Mouse (Mus musculus) liver, embryonic 11.5 days (tissue): ENCODE data around the gene Stk4. TPM values are rescaled to one million over a fixed set of nuclear protein-coding genes. Genes with fewer than 3 reads are reported as not detected.

Experiments used
- ATAC-seq: fragments of 200-750 bp; cut with Nextera tagmentation; replicated peaks from 2 replicates; pipeline ENCODE4 v1.8.0; 2017; ENCODE audit warnings: moderate number of reproducible peaks, mild to moderate bottlenecking, moderate TSS enrichment, moderate library complexity; ENCODE audit not compliant: low FRiP score
- DNase-seq: peaks from one replicate; pipeline ENCODE4 v3.0.0-alpha.2; 2017; ENCODE audit warnings: low spot score
- H3K27ac ChIP-seq: fragments of 300-500 bp; sonication (generic); 2 replicates; pipeline ENCODE4 v1.5.1; 2014; ENCODE audit warnings: mild to moderate bottlenecking, low read depth, low read length, control low read depth
- H3K27me3 ChIP-seq: fragments of 300-500 bp; sonication (generic); replicated peaks from 2 replicates; pipeline ENCODE4 v1.6.1; 2014; ENCODE audit warnings: low read length, mixed read lengths; ENCODE audit not compliant: control insufficient read depth, insufficient read depth
- H3K36me3 ChIP-seq: fragments of 300-500 bp; sonication (generic); 2 replicates; pipeline ENCODE4 v1.6.1; 2014; ENCODE audit warnings: mild to moderate bottlenecking, low read length, moderate library complexity, mixed read lengths; ENCODE audit not compliant: control insufficient read depth, insufficient read depth
- H3K4me1 ChIP-seq: fragments of 300-500 bp; sonication (generic); replicated peaks from 2 replicates; pipeline ENCODE4 v1.6.1; 2014; ENCODE audit warnings: low read length, mixed read lengths; ENCODE audit not compliant: control insufficient read depth, insufficient read depth
- H3K4me2 ChIP-seq: fragments of 300-500 bp; sonication (generic); 2 replicates; pipeline ENCODE4 v1.6.1; 2014; ENCODE audit warnings: mild to moderate bottlenecking, control low read depth, moderate library complexity
- H3K4me3 ChIP-seq: fragments of 300-500 bp; sonication (generic); 2 replicates; pipeline ENCODE4 v1.5.1; 2014; ENCODE audit warnings: low read depth, low read length, control low read depth
- H3K9ac ChIP-seq: fragments of 300-500 bp; sonication (generic); 2 replicates; pipeline ENCODE4 v1.6.1; 2014; ENCODE audit warnings: low read depth, low read length, control low read depth
- H3K9me3 ChIP-seq: fragments of 300-500 bp; sonication (generic); 2 replicates; pipeline ENCODE4 v1.6.1; 2016; ENCODE audit warnings: low read length, inconsistent platforms, mixed read lengths; ENCODE audit not compliant: control insufficient read depth
- WGBS: fragments of 180-500 bp; shearing (Covaris S2); extraction: QIAGEN DNeasy Blood & Tissue Kit; methylation state at CpG from one replicate; pipeline ENCODE4 v1.1.7; 2014; 5-methylcytosine and 5-hydroxymethylcytosine counted together
- polyA plus RNA-seq: library from polyadenylated mRNA; unstranded; fragments of >200 nt; fragmentation: Nextera tagmentation; extraction: Ambion mirVana; gene quantifications from 2 replicates; pipeline ENCODE4 v1.2.1, GENCODE M21; 2014

The Stk4 gene
- polyA plus RNA-seq, 1 experiment from 2014 or later: 32.1 TPM

DNA sequence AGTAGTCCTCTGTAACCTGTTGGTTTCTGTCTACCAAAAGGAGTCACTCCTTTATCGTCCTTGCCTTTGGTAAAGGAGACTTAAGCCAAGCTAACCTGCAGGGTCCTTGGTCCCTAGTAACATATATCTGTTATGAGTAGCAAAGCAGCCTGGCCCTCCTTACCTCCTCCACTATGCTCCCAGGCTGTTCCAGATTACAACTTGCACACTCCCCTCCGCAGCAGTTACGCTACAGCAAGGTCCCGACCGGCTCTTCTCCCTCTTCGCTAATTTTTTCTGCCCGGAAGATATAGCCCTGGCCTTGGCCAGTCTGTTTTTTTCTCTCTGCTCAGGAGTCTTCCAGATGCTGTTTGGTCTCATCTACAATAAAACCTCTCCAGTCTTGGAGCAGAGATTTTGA is 3.0 kb downstream of the Stk4 start:
- H3K4me3 ChIP-seq: no peak overlapping the region
- H3K9ac ChIP-seq: no peak overlapping the region
- no peaks in the 10 kb centered on the region for H3K9me3 ChIP-seq
- H3K27ac ChIP-seq: no peak overlapping the region
- H3K4me2 ChIP-seq: no peak overlapping the region
- ATAC-seq: no peak
- 86% methylated on average over 7 of the region's 7 CpGs for WGBS
- H3K27me3 ChIP-seq: no peaks in the 10 kb centered on the region
- no peaks in the 10 kb centered on the region for H3K36me3 ChIP-seq
- peaks cover 18% of the 10 kb centered on the region for H3K4me1 ChIP-seq
- DNase-seq: no peak

DNA sequence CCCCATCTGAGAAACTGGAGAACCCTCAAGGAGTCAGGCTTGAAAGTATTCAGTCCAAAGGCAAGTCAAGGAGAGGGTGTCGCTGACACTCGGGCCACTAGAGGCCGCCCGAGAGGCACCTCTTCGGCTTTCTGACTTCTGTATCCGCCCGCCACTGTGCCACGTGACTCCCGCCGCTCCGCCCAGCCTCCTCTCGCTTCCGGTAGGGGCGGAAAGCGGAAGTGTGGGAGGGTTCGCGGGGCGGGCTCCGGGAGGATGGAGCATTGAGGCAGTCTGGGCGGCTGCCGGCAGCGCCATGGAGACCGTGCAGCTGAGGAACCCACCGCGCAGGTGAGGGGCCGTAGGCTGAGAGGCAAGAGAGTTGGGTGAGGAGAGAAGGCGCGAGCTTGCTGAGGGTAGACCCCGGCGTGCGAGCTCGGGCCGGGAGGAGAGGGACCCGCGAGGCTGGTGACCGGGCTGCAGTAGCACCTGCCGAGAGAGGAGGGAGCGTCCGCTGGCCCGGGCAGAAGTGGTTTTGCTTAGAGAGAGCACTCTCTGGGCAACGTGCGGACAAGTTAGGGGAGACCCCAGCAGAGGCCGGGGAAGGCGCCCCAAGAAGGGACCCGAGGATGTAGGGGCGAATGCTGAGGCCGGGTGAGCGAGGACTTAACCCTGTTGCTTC is 3.9 kb downstream of the Stk4 start:
- H3K4me1 ChIP-seq: peaks cover 23% of the 10 kb centered on the region
- peak; percentile 79 for ATAC-seq
- WGBS: under 1% methylated on average over 48 of the region's 48 CpGs

DNA sequence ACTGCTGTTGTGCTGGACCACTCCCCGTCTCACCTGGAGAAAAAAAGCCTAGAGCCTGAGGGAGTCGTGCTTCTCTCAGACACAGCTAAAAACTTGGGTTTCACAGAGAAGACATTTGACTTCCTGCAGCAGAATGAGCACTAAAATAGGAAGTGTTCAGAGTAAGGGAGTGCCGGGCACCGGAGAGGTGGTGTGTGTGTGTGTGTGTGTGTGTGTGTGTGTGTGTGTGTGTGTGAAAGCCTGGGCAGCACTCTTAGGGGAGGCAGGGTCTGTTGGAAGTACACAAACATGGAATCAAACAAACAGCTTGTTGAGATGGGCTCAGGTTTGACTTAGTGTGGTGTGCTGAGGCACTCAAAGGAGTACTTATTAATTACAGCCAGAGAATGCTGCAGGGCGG is 5.0 kb downstream of the Stk4 start:
- Histone ChIP-seq H3K4me2 (peak overlapping the region; percentile 96), H3K36me3 (peaks cover 3% of the 10 kb centered on the region; the same call in 1 of the 2 replicates), H3K9ac (peak overlapping the region; percentile 72), H3K4me3 (peak overlapping the region; percentile 75), H3K4me1 (peaks cover 14% of the 10 kb centered on the region), H3K27me3 (no peaks in the 10 kb centered on the region), H3K9me3 (no peaks in the 10 kb centered on the region), H3K27ac (no peak overlapping the region; the same call in 1 of the 2 replicates)
- ATAC-seq (no peak), DNase-seq (no peak)
- WGBS: 23% methylated on average over 5 of the region's 5 CpGs

More for the DNA sequence above, 3.9 kb downstream of the Stk4 start:
- Histone ChIP-seq H3K27ac (peak overlapping the region; percentile 61), H3K4me3 (peak overlapping the region; percentile 75), H3K36me3 (no peaks in the 10 kb centered on the region), H3K27me3 (no peaks in the 10 kb centered on the region), H3K4me2 (peak overlapping the region; percentile 96), H3K9ac (peak overlapping the region; percentile 72), H3K9me3 (no peaks in the 10 kb centered on the region)
- peak; percentile 98 for DNase-seq

DNA sequence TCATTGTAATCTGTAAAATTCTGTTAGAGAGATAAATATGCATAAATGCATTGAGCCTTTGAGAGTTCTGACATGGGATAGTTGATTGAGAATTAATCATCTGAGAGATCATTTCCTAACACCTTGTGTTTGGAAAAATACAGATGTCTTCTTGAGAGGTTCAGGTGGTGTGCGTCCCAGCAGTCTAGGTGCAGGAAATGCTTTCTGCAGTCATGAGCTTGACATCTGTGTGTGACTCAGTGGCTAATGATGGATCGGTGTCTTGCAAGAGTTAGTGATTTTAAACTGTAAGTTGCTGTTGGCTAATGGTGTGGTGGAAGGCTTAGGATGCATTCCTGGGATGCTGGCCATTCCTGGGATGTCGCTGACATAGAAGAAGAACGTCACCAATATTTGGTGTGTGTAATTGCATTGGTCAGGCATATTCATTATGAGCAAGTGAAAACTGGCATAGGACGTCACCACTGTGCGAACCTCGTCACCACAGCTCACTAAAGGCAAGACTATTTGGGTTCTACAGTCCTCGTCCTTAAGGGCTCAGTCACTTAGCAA is 6.8 kb downstream of the Stk4 start:
- DNase-seq (no peak), ATAC-seq (no peak)
- Histone ChIP-seq H3K9me3 (no peaks in the 10 kb centered on the region), H3K4me2 (no peak overlapping the region), H3K4me3 (no peak overlapping the region), H3K27ac (no peak overlapping the region), H3K27me3 (no peaks in the 10 kb centered on the region), H3K36me3 (peaks cover 14% of the 10 kb centered on the region), H3K4me1 (peaks cover 14% of the 10 kb centered on the region), H3K9ac (no peak overlapping the region)
- WGBS: 93% methylated on average over 8 of the region's 8 CpGs

DNA sequence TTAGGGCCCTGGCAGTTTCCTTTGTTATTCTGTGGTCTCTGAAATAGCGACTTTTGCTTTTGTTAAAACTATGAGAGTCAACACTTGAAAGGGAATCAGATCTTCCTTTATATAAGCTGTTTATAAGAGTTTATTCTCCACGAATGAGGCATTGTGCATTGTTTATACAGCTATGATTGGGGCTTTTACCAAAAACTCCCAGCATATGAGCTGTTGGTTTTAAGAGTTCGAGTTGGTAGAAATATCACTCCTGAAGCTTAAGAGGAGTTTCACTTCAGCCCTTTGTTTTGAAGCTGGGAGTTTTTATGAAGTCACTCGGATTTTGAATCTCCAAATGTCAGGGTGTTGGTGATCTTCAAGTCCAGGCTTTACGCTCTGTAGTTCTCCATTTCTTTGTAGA is 7.8 kb downstream of the Stk4 start:
- Histone ChIP-seq H3K4me1 (peaks cover 14% of the 10 kb centered on the region), H3K36me3 (peaks cover 17% of the 10 kb centered on the region), H3K4me3 (no peak overlapping the region), H3K27me3 (no peaks in the 10 kb centered on the region), H3K4me2 (no peak overlapping the region), H3K27ac (no peak overlapping the region), H3K9me3 (no peaks in the 10 kb centered on the region), H3K9ac (no peak overlapping the region)
- ATAC-seq: no peak
- no peak for DNase-seq
- 82% methylated on average over 5 of the region's 5 CpGs for WGBS

DNA sequence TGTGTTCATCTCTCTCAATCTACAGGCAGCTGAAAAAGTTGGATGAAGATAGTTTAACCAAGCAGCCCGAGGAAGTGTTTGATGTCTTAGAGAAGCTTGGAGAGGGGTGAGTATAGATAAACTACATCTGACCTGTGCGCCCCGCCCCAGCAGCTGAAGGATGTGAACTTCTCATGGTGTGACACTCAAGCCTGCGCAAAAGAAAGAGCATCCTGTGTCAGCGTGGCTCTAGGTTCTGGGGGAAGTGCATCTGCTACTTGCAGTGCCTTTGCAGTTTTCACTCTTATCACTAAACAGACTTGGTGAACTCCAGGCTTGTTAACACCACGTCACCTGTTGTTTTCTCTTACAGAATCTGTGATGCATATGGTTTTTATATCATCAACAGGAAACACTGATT is 9.4 kb downstream of the Stk4 start:
- Histone ChIP-seq H3K27ac (no peak overlapping the region), H3K4me3 (no peak overlapping the region), H3K4me1 (peaks cover 18% of the 10 kb centered on the region), H3K9ac (no peak overlapping the region), H3K4me2 (no peak overlapping the region), H3K9me3 (no peaks in the 10 kb centered on the region), H3K27me3 (no peaks in the 10 kb centered on the region), H3K36me3 (peaks cover 22% of the 10 kb centered on the region)
- DNase-seq: no peak
- 65% methylated on average over 6 of the region's 6 CpGs for WGBS
- no peak for ATAC-seq

DNA sequence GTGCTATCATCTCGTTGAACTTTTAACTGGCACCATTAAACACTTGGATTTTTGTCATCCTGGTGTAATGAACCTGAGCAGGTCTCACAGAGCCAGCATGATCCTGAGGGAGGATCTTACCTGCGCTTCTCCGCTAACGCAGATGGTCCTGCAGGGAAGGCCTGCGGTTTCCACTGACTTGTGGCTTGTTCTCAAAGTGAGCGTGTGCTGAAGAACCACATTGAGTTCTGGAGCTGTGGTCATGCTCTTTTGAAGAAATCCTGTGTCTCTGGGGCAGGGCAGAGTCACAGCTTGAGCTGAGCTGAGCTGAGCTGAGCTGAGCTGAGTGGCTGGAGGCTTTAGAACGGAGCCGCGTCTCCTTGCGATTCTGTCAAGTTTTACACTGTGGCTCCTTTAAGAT is 11.5 kb downstream of the Stk4 start:
- H3K27me3 ChIP-seq: no peaks in the 10 kb centered on the region
- no peaks in the 10 kb centered on the region for H3K9me3 ChIP-seq
- DNase-seq (no peak), ATAC-seq (no peak)
- no peak overlapping the region for H3K4me2 ChIP-seq
- peaks cover 29% of the 10 kb centered on the region for H3K36me3 ChIP-seq
- peaks cover 16% of the 10 kb centered on the region for H3K4me1 ChIP-seq
- no peak overlapping the region for H3K4me3 ChIP-seq
- WGBS: 95% methylated on average over 10 of the region's 10 CpGs
- H3K9ac ChIP-seq: no peak overlapping the region
- H3K27ac ChIP-seq: no peak overlapping the region

DNA sequence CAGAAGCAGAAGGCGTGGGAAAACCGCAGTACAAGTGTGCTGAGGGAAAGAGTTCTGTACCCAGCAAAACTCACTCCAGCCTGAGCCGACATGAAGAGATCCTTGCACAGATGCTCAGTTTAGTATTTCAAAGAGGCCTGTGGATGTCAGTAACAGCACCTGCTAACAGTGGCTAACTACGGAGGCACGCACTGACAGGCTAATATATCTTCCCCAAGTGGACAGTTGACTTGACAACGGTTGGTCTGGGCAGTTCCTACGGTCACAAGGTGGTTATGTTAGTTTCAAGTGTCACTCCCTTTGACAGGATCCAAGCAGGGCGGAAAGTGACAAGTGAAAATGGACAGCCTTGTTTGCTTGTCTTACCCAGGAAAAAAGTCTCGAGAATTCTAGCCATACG is 12.1 kb downstream of the Stk4 start:
- no peak overlapping the region for H3K27ac ChIP-seq
- 77% methylated on average over 10 of the region's 10 CpGs for WGBS
- H3K9me3 ChIP-seq: no peaks in the 10 kb centered on the region
- H3K4me1 ChIP-seq: peaks cover 14% of the 10 kb centered on the region
- H3K4me2 ChIP-seq: no peak overlapping the region
- DNase-seq (no peak), ATAC-seq (no peak)
- H3K36me3 ChIP-seq: peaks cover 31% of the 10 kb centered on the region
- no peaks in the 10 kb centered on the region for H3K27me3 ChIP-seq
- H3K4me3 ChIP-seq: no peak overlapping the region
- H3K9ac ChIP-seq: no peak overlapping the region
